7 mouse cellular contexts compared by ENCODE assay signal in genomic region chr3:89226900-89227299, GRCm38 (mm10). TPM values are rescaled to one million over a fixed set of nuclear protein-coding genes. Genes with fewer than 3 reads are reported as not detected.
DNase-seq lines count a peak whose midpoint lies in the region; ATAC-seq and TF ChIP-seq lines count a peak whose summit lies in the region.

Mtx1 (minus strand) TSS chr3:89227088.

- peak within 1 kb of the TSS; percentile 67 for H3K4me2 ChIP-seq in embryonic facial prominence, embryonic 14.5 days (ENCODE audit: low read depth, low read length)
- H3K4me2 ChIP-seq in neural tube, embryonic 15.5 days: peak within 1 kb of the TSS; percentile 67

- H3K4me3 ChIP-seq in thymus, adult 2 months (ENCODE audit: control insufficient read depth, insufficient read depth, low read length): peak within 1 kb of the TSS; percentile 24
- peak within 1 kb of the TSS; percentile 38 for H3K4me3 ChIP-seq in embryonic facial prominence, embryonic 14.5 days (ENCODE audit: low read depth, low read length)
- H3K4me3 ChIP-seq in limb, embryonic 10.5 days: peak within 1 kb of the TSS; percentile 66
- peak within 1 kb of the TSS; percentile 41 for H3K4me3 ChIP-seq in neural tube, embryonic 15.5 days (replicated peaks)

- H3K9ac ChIP-seq in embryonic facial prominence, embryonic 14.5 days (ENCODE audit: low read depth, low read length): peak within 1 kb of the TSS; percentile 53
- H3K9ac ChIP-seq in neural tube, embryonic 15.5 days (replicated peaks): peak within 1 kb of the TSS; percentile 48

- ATAC-seq in embryonic facial prominence, embryonic 14.5 days (ENCODE audit: low read depth): 0 out of 2 replicates have a peak, but pooled peaks have one; percentile 1
- peak; percentile 16 for ATAC-seq in neural tube, embryonic 15.5 days (ENCODE audit: low FRiP score)

- H3K27me3 ChIP-seq in thymus, adult 2 months (ENCODE audit: control insufficient read depth, insufficient read depth, low read length): no peaks in the 10 kb centered on the region
- no peaks in the 10 kb centered on the region for H3K27me3 ChIP-seq in embryonic facial prominence, embryonic 14.5 days (replicated peaks; ENCODE audit: control insufficient read depth, insufficient read depth, low read length)
- peaks cover 60% of the 10 kb centered on the region for H3K27me3 ChIP-seq in limb, embryonic 10.5 days (ENCODE audit: low read depth, poor library complexity, severe bottlenecking)
- no peaks in the 10 kb centered on the region for H3K27me3 ChIP-seq in neural tube, embryonic 15.5 days (replicated peaks)

- no peak for TF ChIP-seq CTCF in thymus, adult 2 months (IDR thresholded peaks at IDR 0.05; ENCODE audit: borderline replicate concordance, control insufficient read depth, extremely low read depth, insufficient read depth, low read length, poor library complexity)

- WGBS in thymus, adult 2 months: 20% methylated on average over 21 of the region's 21 CpGs
- 9% methylated on average over 9 of the region's 21 CpGs for WGBS in embryonic facial prominence, embryonic 14.5 days
- under 1% methylated on average over 21 of the region's 21 CpGs for WGBS in limb, embryonic 10.5 days
- WGBS in neural tube, embryonic 15.5 days: 2% methylated on average over 21 of the region's 21 CpGs

- H3K27ac ChIP-seq in thymus, adult 2 months (ENCODE audit: control insufficient read depth, insufficient read depth, low read length): no peak within 1 kb of the TSS
- H3K27ac ChIP-seq in embryonic facial prominence, embryonic 14.5 days (replicated peaks; ENCODE audit: low read depth, low read length): peak within 1 kb of the TSS; percentile 86
- H3K27ac ChIP-seq in limb, embryonic 10.5 days: peak within 1 kb of the TSS; percentile 87
- peak within 1 kb of the TSS; percentile 80 for H3K27ac ChIP-seq in neural tube, embryonic 15.5 days (replicated peaks)

- intact Hi-C loops in heart, postnatal 10 days (cut with DNase I): no loop called here

- H3K9me3 ChIP-seq in embryonic facial prominence, embryonic 14.5 days (ENCODE audit: control insufficient read depth, low read length): no peaks in the 10 kb centered on the region
- H3K9me3 ChIP-seq in limb, embryonic 10.5 days (replicated peaks): no peaks in the 10 kb centered on the region
- no peaks in the 10 kb centered on the region for H3K9me3 ChIP-seq in neural tube, embryonic 15.5 days (replicated peaks)

- no peak for DNase-seq in thymus, adult 2 months
- no peak for DNase-seq in thymus, postnatal 14 days
- no peak for DNase-seq in embryonic facial prominence, embryonic 14.5 days (ENCODE audit: low spot score)
- no peak for DNase-seq in heart, postnatal 10 days
- no peak for DNase-seq in limb, embryonic 10.5 days (ENCODE audit: low spot score)
- no peak for DNase-seq in right cerebral cortex, postnatal 10 days (ENCODE audit: low spot score in 2 of 2)

- H3K4me1 ChIP-seq in thymus, adult 2 months (replicated peaks; ENCODE audit: control insufficient read depth, insufficient read depth, low read length): peaks cover 16% of the 10 kb centered on the region
- H3K4me1 ChIP-seq in embryonic facial prominence, embryonic 14.5 days (ENCODE audit: control insufficient read depth, insufficient read depth, low read length): peaks cover 18% of the 10 kb centered on the region
- H3K4me1 ChIP-seq in limb, embryonic 10.5 days: peaks cover 45% of the 10 kb centered on the region
- H3K4me1 ChIP-seq in neural tube, embryonic 15.5 days: peaks cover 50% of the 10 kb centered on the region

- H3K36me3 ChIP-seq in thymus, adult 2 months (ENCODE audit: control insufficient read depth, insufficient read depth, low read length): no peaks in the 10 kb centered on the region
- H3K36me3 ChIP-seq in embryonic facial prominence, embryonic 14.5 days (ENCODE audit: control insufficient read depth, insufficient read depth, low read length): peaks cover 11% of the 10 kb centered on the region
- H3K36me3 ChIP-seq in limb, embryonic 10.5 days: peaks cover 30% of the 10 kb centered on the region
- H3K36me3 ChIP-seq in neural tube, embryonic 15.5 days: no peaks in the 10 kb centered on the region

- no peak for TF ChIP-seq POLR2A in thymus, adult 2 months (IDR thresholded peaks at IDR 0.05; ENCODE audit: control insufficient read depth, extremely low read depth, insufficient read depth, low read length, poor library complexity)

RNA-seq across cellular contexts. Expression of gene Mtx1, which starts in this region (rescaled TPM):
- 209 and 224 TPM in 2 replicates for polyA plus RNA-seq in thymus, adult 2 months (2012; rRNA removed)
- 151 and 163 TPM in 2 replicates for polyA plus RNA-seq in embryonic facial prominence, embryonic 14.5 days (2014; fragmentation: Nextera tagmentation; extraction: Ambion mirVana)
- 10 to 100 TPM; 73.7 to 77.2 TPM for total RNA-seq in heart, postnatal 10 days (2021)
- 250 and 265 TPM in 2 replicates for polyA plus RNA-seq in limb, embryonic 10.5 days (2016; fragmentation: Nextera tagmentation; extraction: Ambion mirVana)
- polyA plus RNA-seq in neural tube, embryonic 15.5 days (2015; fragmentation: Nextera tagmentation; extraction: Ambion mirVana): 159 and 171 TPM in 2 replicates
